Mouse (Mus musculus) thymus, adult 2 months (tissue): ENCODE measurements around the gene Psmc3.

ENCODE experiments used
- CTCF ChIP-seq: fragments of 200-500 bp; IDR thresholded peaks from 2 replicates; pipeline ENCODE4 v1.5.1; 2012; ENCODE audit warnings: mild to moderate bottlenecking, control low read depth, low read length, moderate library complexity, borderline replicate concordance; ENCODE audit not compliant: control insufficient read depth, poor library complexity, insufficient read depth; ENCODE audit errors: extremely low read depth
- POLR2A ChIP-seq: fragments of 200-500 bp; IDR thresholded peaks from 2 replicates; pipeline ENCODE4 v1.6.1; 2012; ENCODE audit warnings: mild to moderate bottlenecking, low read length, control low read depth, moderate library complexity; ENCODE audit not compliant: control insufficient read depth, poor library complexity, insufficient read depth; ENCODE audit errors: extremely low read depth

GRCm38 (mm10) chr2:91023131-91023530 lies 30.7 kb upstream of the Psmc3 start:
- TF ChIP-seq POLR2A (no peak), CTCF (no peak)
